In genomic region chr2:157541631-157542030, GRCm38 (mm10) we compare ENCODE assay signal across 19 mouse cellular contexts. TPM values are rescaled to one million over a fixed set of nuclear protein-coding genes. Genes with fewer than 3 reads are reported as not detected.
DNase-seq lines count a peak whose midpoint lies in the region; ATAC-seq lines count a peak whose summit lies in the region.
"Had no signal": no experiment of that assay in that cellular context is flagged by ENCODE, and none has a peak within 500 bp of the region (broad histone marks: within the 10 kb centered on the region; RNA-seq: fewer than 3 reads in every experiment).

No protein-coding gene starts in this region.

- no peak overlapping the region for H3K4me3 ChIP-seq in forebrain, embryonic 11.5 days (ENCODE audit: low read depth, low read length)
- no peak overlapping the region for H3K4me3 ChIP-seq in hindbrain, embryonic 12.5 days
- H3K4me3 ChIP-seq in midbrain, embryonic 12.5 days = no peak overlapping the region
- H3K4me3 ChIP-seq: erythroblast, embryonic 14.5 days; heart, embryonic 15.5 days; limb, embryonic 12.5 days; neural tube, embryonic 12.5 days had no signal

- H3K4me1 ChIP-seq in forebrain, embryonic 11.5 days (replicated peaks; ENCODE audit: control insufficient read depth, insufficient read depth, low read length) = peaks cover 53% of the 10 kb centered on the region
- H3K4me1 ChIP-seq in hindbrain, embryonic 12.5 days = peaks cover 68% of the 10 kb centered on the region
- peaks cover 78% of the 10 kb centered on the region for H3K4me1 ChIP-seq in midbrain, embryonic 12.5 days

- DNase-seq in Muller cell, postnatal 12 days (ENCODE audit: inconsistent ontology term) = peak; percentile 47
- no peak for DNase-seq in forebrain, embryonic 11.5 days (ENCODE audit: low spot score)
- DNase-seq in ovary, postnatal 36 days (ENCODE audit: low spot score) = no peak
- DNase-seq in gastrocnemius, postnatal 36 days = no peak
- no peak for DNase-seq in right cerebral cortex, postnatal 14 days
- DNase-seq in cerebellum, postnatal 4 days (ENCODE audit: low spot score in 2 of 2) = no peak
- DNase-seq: cerebellum, adult 11 months; heart, adult 11 months; kidney, adult 8-10 months had no signal

- peak overlapping the region; percentile 29; the same call in 1 of the 2 replicates for H3K4me2 ChIP-seq in forebrain, embryonic 11.5 days (ENCODE audit: low read depth, low read length, severe bottlenecking)
- no peak overlapping the region for H3K4me2 ChIP-seq in hindbrain, embryonic 12.5 days (replicated peaks)
- H3K4me2 ChIP-seq in midbrain, embryonic 12.5 days (replicated peaks) = peak overlapping the region; percentile 23; the same call in 1 of the 2 replicates
- H3K4me2 ChIP-seq: heart, embryonic 15.5 days; neural tube, embryonic 12.5 days had no signal

- intact Hi-C loops in gastrocnemius, postnatal 36 days (cut with DNase I) = no loop called here

- no peaks in the 10 kb centered on the region for H3K36me3 ChIP-seq in forebrain, embryonic 11.5 days (ENCODE audit: control insufficient read depth, insufficient read depth, low read length)
- no peaks in the 10 kb centered on the region; the same call in 1 of the 2 replicates for H3K36me3 ChIP-seq in hindbrain, embryonic 12.5 days
- H3K36me3 ChIP-seq in midbrain, embryonic 12.5 days = no peaks in the 10 kb centered on the region
- H3K36me3 ChIP-seq: neural tube, embryonic 12.5 days had no signal

- no peaks in the 10 kb centered on the region for H3K9me3 ChIP-seq in forebrain, embryonic 11.5 days (ENCODE audit: control insufficient read depth, low read length)
- H3K9me3 ChIP-seq in hindbrain, embryonic 12.5 days (replicated peaks) = no peaks in the 10 kb centered on the region
- no peaks in the 10 kb centered on the region for H3K9me3 ChIP-seq in midbrain, embryonic 12.5 days
- H3K9me3 ChIP-seq: heart, embryonic 15.5 days; limb, embryonic 12.5 days; neural tube, embryonic 12.5 days had no signal

- WGBS in forebrain, embryonic 11.5 days = 23% methylated on average over 8 of the region's 8 CpGs
- 37% methylated on average over 8 of the region's 8 CpGs for WGBS in hindbrain, embryonic 12.5 days
- WGBS in midbrain, embryonic 12.5 days = 35% methylated on average over 8 of the region's 8 CpGs

- H3K27ac ChIP-seq in forebrain, embryonic 11.5 days (ENCODE audit: low read depth, low read length) = peak overlapping the region; percentile 89
- H3K27ac ChIP-seq in hindbrain, embryonic 12.5 days = peak overlapping the region; percentile 71
- H3K27ac ChIP-seq in midbrain, embryonic 12.5 days (replicated peaks) = peak overlapping the region; percentile 74
- H3K27ac ChIP-seq: heart, embryonic 15.5 days; liver, embryonic 14.5 days; neural tube, embryonic 12.5 days had no signal

- H3K27me3 ChIP-seq in forebrain, embryonic 11.5 days (ENCODE audit: control insufficient read depth, insufficient read depth, low read length) = peaks cover 3% of the 10 kb centered on the region; the same call in 1 of the 2 replicates
- peaks cover 4% of the 10 kb centered on the region; the same call in 1 of the 2 replicates for H3K27me3 ChIP-seq in hindbrain, embryonic 12.5 days
- H3K27me3 ChIP-seq in midbrain, embryonic 12.5 days = peaks cover 45% of the 10 kb centered on the region
- H3K27me3 ChIP-seq: limb, embryonic 12.5 days; neural tube, embryonic 12.5 days; Patski had no signal

- ATAC-seq in forebrain, embryonic 11.5 days (replicated peaks; ENCODE audit: low FRiP score) = no peak
- ATAC-seq in hindbrain, embryonic 12.5 days (ENCODE audit: low FRiP score) = no peak
- no peak for ATAC-seq in midbrain, embryonic 12.5 days (ENCODE audit: low FRiP score, low read depth)
- ATAC-seq: lung, postnatal 0 days; Patski had no signal

- peak overlapping the region; percentile 50; the same call in 1 of the 2 replicates for H3K9ac ChIP-seq in forebrain, embryonic 11.5 days (ENCODE audit: low read length)
- no peak overlapping the region for H3K9ac ChIP-seq in hindbrain, embryonic 12.5 days
- no peak overlapping the region for H3K9ac ChIP-seq in midbrain, embryonic 12.5 days (replicated peaks)
- H3K9ac ChIP-seq: heart, embryonic 15.5 days; limb, embryonic 12.5 days; liver, embryonic 14.5 days; neural tube, embryonic 12.5 days had no signal

RNA-seq across cellular contexts. Expression of gene Nnat, which starts 18.2 kb away (rescaled TPM):
- polyA plus RNA-seq in forebrain, embryonic 11.5 days (2014; fragmentation: Nextera tagmentation; extraction: Ambion mirVana) = 2,785 and 3,035 TPM in 2 replicates
- polyA plus RNA-seq in hindbrain, embryonic 12.5 days (2016; fragmentation: Nextera tagmentation; extraction: Ambion mirVana) = 3,841 and 3,900 TPM in 2 replicates
- polyA plus RNA-seq in midbrain, embryonic 12.5 days (2016; fragmentation: Nextera tagmentation; extraction: Ambion mirVana) = 4,044 and 4,632 TPM in 2 replicates
- 1 to 10 TPM in 1 of 2 experiments, under 1 TPM in 1; 0.84 to 1.9 TPM for total RNA-seq in gastrocnemius, postnatal 36 days (2021)
- total RNA-seq: megakaryocyte-erythroid progenitor cell, adult 5-6 weeks had no signal

RNA-seq across cellular contexts. Expression of gene Blcap, which starts 29.4 kb away (rescaled TPM):
- 111 and 123 TPM in 2 replicates for polyA plus RNA-seq in forebrain, embryonic 11.5 days (2014; fragmentation: Nextera tagmentation; extraction: Ambion mirVana)
- 139 and 140 TPM in 2 replicates for polyA plus RNA-seq in hindbrain, embryonic 12.5 days (2016; fragmentation: Nextera tagmentation; extraction: Ambion mirVana)
- polyA plus RNA-seq in midbrain, embryonic 12.5 days (2016; fragmentation: Nextera tagmentation; extraction: Ambion mirVana) = 132 and 149 TPM in 2 replicates
- 10 to 100 TPM; 25.4 to 25.6 TPM for total RNA-seq in gastrocnemius, postnatal 36 days (2021)
